Mouse (Mus musculus) macrophage (primary cell): Measurements from ENCODE around the gene Rftn1. TPM values are rescaled to one million over a fixed set of nuclear protein-coding genes. Genes with fewer than 3 reads are reported as not detected.

ENCODE experiments used
- H3K27ac ChIP-seq: fragments of 350-480 bp; formaldehyde crosslinking; 2 replicates; pipeline ENCODE4 v1.9.0; 2021
- H3K36me3 ChIP-seq: fragments of 350-480 bp; formaldehyde crosslinking; 2 replicates; pipeline ENCODE4 v1.9.0; 2021; ENCODE audit errors: inconsistent target
- H3K4me3 ChIP-seq: fragments of 350-480 bp; formaldehyde crosslinking; 2 replicates; pipeline ENCODE4 v1.9.0; 2021; ENCODE audit errors: inconsistent target
- H3K79me2 ChIP-seq: fragments of 350-480 bp; formaldehyde crosslinking; 2 replicates; pipeline ENCODE4 v1.9.0; 2021; ENCODE audit errors: inconsistent target
- WGBS: methylation state at CpG from one replicate; pipeline ENCODE4 v1.1.7; 2026; ENCODE audit warnings: inconsistent platforms; ENCODE audit not compliant: missing documents; 5-methylcytosine and 5-hydroxymethylcytosine counted together
- polyA plus RNA-seq: library from polyadenylated mRNA; stranded (reverse); fragments of 250-400 nt; gene quantifications from 3 replicates; pipeline ENCODE4 v1.2.4, GENCODE M21; 2018; ENCODE audit warnings: inconsistent platforms

Rftn1 gene
- polyA plus RNA-seq, 1 experiment from 2014 or later, result 50.8 TPM

DNA sequence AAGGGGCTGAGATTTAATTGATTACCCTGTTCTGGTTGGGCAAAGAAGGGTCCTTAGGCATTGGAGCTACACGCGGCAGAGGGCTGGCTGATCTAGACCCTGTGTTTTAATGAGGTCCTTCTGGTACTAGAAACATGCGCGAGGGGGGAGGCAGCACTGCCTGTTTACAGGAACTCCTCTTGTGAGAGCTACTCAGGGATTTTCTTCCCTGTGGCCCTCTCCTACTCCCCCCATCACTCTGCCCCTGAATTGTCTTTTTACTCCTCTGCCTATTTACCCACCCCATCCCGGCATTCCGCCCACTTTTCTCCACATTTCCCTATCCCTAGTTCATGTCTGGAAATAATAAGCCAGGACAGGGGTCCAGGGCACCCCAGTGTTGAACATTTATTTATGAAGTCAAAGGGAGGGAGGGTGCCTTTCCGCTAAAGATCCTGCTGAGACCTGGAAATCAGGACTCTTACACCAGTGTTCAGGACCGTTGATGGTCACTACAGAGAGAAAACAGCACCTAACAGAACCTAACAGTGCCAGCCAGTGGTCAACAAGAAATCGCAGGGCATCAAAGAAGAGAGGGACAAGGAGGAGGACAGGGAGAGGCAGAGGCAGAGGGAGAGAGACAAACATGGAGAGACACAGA, 964 bp upstream of the Rftn1 start:
- Histone ChIP-seq H3K79me2 (peaks cover 35% of the 10 kb centered on the region), H3K27ac (no peak overlapping the region), H3K4me3 (no peak overlapping the region), H3K36me3 (0 out of 2 replicates have a peak, but pooled peaks cover 4% of the 10 kb centered on the region)
- WGBS, result 90% methylated on average over 9 of the region's 9 CpGs

DNA sequence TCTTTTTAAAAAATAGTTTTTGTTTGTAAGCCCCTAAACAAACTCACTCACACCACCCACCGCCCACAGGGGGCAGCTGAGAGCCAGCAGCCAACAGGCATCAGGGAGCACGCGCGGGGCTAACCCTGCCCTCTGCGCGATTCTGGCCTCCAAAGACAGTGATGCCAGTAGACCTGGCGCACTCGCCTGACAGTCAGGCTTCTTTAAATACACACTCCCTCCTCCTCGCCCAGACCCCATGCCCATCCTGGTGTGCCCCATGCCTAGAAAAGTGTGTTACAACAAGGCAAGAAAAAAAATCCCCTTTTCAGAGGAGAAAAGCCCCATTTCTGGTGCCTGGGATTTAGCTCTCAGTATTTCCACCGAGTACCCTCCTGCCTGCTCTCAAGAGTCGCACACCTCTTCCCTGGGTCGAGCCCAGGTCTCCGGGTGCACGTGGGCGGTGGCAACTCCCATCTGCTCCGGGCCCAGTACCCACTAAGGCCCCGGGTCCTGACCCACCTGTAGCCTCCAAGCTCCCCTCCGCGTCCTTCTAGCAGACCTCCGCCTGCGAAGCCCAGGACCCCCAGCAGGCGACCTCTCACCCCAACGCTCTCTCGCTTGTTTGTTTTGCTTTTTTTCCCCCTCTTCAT, 977 bp downstream of the Rftn1 start:
- Histone ChIP-seq H3K79me2 (peaks cover 55% of the 10 kb centered on the region), H3K27ac (peak overlapping the region; percentile 79), H3K36me3 (0 out of 2 replicates have a peak, but pooled peaks cover 4% of the 10 kb centered on the region), H3K4me3 (peak overlapping the region; percentile 76)
- WGBS, result 1% methylated on average over 24 of the region's 24 CpGs

DNA sequence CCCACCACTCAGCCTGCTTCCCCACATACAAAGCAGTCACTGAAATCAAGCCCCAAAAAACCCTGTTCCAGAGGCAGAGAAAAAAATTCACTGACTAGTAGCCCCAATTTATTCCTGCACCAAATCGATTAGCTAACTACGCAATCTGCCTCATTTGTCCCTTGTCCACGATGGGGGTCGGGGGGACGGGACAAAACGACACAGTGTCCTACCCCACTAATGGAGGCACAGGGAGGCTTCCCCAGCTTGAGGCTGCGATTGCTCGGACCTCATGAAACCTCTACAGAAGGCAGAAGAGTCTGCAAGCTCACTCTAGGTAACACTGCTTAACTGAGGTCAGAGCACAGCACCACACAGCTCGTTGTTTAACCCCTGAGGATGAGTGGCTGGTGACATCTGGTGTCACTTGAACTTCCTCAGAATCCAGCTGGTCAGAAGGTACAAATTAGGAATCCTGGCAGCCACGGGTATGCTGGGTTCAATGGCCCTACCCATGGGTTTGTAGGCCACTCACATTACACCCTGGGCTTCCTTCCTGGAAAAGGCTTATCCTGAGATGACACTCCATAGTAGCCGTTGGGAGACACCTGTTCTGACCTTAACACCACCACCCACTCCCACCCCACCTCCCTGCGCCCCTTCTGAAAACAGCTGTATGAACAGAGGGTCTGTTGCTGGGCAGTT, 1.7 kb downstream of the Rftn1 start:
- peak overlapping the region; percentile 79 for H3K27ac ChIP-seq
- 75% methylated on average over 12 of the region's 12 CpGs for WGBS
- H3K36me3 ChIP-seq, result 0 out of 2 replicates have a peak, but pooled peaks cover 4% of the 10 kb centered on the region
- H3K79me2 ChIP-seq, result peaks cover 62% of the 10 kb centered on the region
- H3K4me3 ChIP-seq, result peak overlapping the region; percentile 76

DNA sequence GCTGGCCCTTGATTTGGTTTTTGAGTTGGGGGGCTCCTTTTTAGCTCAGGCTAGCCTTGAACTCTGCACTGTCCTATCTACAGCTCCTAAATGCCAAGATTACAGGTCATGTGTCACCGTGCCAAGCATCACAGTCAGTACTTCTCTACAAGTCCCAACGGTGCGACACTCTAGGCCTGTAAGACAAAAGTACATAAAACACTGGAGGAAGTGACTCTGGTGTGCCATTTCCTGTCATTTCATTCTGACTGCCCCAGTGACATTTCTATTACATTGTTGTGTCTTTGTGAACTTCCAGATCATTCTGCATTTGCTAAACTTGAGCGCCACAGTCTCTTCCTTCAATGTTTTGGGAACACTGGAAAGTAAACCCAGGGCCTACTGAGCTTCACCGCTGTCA, 4.9 kb downstream of the Rftn1 start:
- 47% methylated on average over 5 of the region's 5 CpGs for WGBS
- H3K4me3 ChIP-seq, result no peak overlapping the region
- H3K36me3 ChIP-seq, result 0 out of 2 replicates have a peak, but pooled peaks cover 4% of the 10 kb centered on the region
- peak overlapping the region; percentile 27 for H3K27ac ChIP-seq
- peaks cover 91% of the 10 kb centered on the region for H3K79me2 ChIP-seq

DNA sequence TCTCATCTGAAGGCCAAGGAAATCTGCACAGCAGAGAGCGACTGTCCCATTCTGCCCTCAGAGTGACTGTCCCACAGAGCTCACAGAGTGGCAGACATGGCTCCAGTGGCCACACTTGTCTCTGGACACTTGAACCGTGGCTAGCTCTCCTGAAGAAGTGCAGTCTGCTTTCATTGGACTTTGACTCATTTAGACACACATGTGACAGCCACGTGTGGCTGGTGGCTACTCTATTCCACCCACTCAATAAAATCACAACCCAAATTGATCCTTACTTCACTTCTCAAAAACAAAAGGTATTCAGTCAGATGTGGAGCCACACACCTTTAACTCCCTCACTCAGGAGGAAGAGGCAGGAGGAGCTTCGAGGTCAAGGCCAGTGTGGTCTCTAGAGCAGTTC, 5.4 kb downstream of the Rftn1 start:
- Histone ChIP-seq H3K36me3 (0 out of 2 replicates have a peak, but pooled peaks cover 4% of the 10 kb centered on the region), H3K4me3 (no peak overlapping the region), H3K79me2 (peaks cover 96% of the 10 kb centered on the region), H3K27ac (peak overlapping the region; percentile 27)
- WGBS, result 86% methylated on average over 4 of the region's 4 CpGs

DNA sequence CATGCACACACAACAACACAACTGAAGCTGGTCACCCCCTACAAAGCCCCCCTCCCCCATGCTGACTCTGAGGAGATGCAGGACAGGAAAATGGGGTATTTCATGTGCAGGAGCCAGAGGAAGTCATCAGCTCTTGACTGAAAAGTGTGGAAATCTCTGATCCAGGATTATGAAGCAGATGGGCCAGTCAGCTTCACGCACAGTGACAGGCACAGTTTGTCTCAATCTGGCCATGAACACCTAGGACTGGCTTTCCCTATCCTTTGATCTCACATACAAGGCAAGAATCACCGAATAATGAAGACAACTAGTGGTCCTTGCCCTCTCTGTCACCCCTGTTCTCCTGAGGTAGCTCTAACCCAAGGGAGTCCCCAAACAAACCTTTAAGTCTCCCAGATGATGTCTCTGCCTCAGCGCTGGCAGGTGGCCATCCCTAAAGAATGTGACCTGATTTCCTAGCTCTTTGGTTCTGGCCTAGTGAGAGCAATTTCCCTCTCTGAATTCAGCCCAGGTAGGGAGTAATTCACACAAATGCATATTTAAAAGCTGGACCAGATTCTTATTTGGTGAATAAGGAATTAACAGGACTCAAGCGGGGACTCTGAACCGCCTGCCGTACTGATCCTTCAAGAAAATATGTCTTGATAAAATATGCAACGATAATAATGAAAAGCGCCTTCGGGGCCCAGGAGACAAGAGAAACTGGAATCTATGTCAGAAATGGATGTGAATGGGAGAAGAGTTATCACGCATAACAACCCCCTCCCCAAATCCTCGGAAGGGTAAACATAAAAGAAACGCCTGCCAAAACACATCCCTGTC, 6.0 kb downstream of the Rftn1 start:
- H3K4me3 ChIP-seq, result no peak overlapping the region
- H3K79me2 ChIP-seq, result peaks cover 97% of the 10 kb centered on the region
- H3K36me3 ChIP-seq, result 0 out of 2 replicates have a peak, but pooled peaks cover 4% of the 10 kb centered on the region
- peak overlapping the region; percentile 14 for H3K27ac ChIP-seq
- 95% methylated on average over 12 of the region's 12 CpGs for WGBS

DNA sequence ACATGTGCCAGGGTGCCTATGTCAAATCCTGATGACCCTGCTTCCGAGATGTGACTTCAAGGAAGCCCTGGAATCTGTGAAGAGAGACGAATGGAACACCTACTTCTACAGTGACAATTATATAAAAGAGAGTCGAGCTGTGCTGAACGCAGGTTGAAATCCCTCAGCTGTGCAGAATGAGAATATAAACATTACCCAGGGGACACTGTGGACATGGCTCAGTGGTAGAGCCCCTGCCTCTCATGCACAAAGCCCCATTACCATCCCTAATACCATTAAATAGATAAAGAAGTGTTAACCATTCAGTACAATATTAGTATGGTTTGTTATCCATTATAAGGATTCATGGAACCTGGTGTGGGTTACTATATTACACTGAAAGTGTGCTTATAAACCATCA, 7.2 kb downstream of the Rftn1 start:
- peaks cover 8% of the 10 kb centered on the region; the same call in 1 of the 2 replicates for H3K36me3 ChIP-seq
- H3K27ac ChIP-seq, result peak overlapping the region; percentile 85
- H3K79me2 ChIP-seq, result peaks cover 97% of the 10 kb centered on the region
- 100% methylated on average over 4 of the region's 4 CpGs for WGBS
- H3K4me3 ChIP-seq, result no peak overlapping the region

DNA sequence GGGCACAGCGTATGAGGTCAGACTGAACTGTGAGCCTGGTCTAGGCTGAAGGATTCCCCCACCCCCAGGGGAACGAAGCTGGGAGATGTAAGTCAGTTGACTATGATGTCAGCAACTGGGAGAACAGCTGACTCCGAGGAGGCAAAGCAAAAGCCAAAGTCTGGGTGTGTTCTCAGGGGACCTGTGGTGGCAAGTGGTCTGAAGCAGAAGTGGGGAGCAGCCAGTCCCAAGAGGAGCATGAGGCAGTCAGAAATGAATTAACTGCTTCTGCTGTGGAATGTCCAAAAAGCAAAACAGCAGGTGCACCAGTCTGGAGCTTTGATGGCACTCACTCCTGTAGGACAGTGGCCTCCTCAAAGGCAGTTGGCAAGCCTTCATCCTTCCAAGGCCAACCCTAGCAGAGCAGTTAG, 7.9 kb downstream of the Rftn1 start:
- no peak overlapping the region for H3K4me3 ChIP-seq
- WGBS, result 26% methylated on average over 3 of the region's 3 CpGs
- H3K79me2 ChIP-seq, result peaks cover 97% of the 10 kb centered on the region

DNA sequence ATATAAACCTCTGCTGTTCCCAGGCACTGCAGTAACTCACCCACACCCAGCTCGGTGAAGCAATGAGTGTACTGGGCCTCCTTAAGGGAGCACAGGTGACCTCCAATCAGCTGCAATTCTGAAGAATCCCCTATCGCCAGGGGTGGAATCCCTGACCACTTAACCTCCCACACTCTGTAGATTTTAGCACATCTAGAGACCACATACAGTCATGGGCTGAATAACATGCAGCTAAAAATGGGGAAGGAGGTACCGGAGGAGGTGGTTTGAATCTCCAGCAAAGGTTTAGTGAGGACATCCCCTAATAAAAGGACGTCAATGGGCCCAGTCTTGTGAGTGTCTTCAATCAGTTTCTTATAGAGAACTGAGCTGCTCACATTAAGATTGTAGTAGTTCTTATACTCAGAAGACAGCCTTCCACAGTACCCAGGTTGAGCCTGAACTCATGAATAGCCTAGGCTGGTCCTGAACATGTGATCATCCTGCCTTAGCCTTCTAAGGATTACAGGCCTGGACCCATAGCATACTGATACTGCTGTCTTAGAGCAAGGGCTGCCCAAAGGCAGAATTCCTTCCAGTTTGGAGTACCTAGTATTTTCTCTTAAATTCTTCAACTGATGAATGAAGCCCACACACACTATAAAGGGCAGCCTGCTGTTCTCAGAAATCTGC, 9.4 kb downstream of the Rftn1 start:
- Histone ChIP-seq H3K27ac (peak overlapping the region; percentile 85), H3K79me2 (peaks cover 97% of the 10 kb centered on the region), H3K4me3 (no peak overlapping the region), H3K36me3 (peaks cover 25% of the 10 kb centered on the region; the same call in 1 of the 2 replicates)
- WGBS, result 64% methylated on average over 4 of the region's 4 CpGs

More for the DNA sequence above, 7.9 kb downstream of the Rftn1 start:
- peak overlapping the region; percentile 85 for H3K27ac ChIP-seq
- peaks cover 15% of the 10 kb centered on the region; the same call in 1 of the 2 replicates for H3K36me3 ChIP-seq

DNA sequence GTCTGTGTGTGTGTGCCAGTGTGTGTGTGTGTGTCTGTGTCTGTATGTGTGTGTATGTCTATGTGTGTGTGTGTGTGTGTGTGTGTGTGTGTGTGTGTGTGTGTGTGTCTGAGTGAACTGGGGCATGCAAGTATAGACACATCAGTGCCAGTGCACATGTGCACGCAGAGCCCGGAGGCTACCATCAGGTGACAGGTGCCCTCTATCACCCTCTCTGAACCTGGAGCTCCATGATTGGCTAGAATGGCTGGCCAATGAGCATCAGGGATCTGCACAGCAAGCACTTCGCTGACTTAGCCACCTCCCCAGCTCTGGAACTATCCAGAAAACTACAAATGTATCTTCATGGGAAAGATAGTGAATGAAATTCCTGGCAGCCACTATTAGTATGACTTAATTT, 16.7 kb downstream of the Rftn1 start:
- 100% methylated on average over 3 of the region's 3 CpGs for WGBS
- H3K27ac ChIP-seq, result no peak overlapping the region
- H3K4me3 ChIP-seq, result no peak overlapping the region
- H3K36me3 ChIP-seq, result peaks cover 28% of the 10 kb centered on the region
- peaks cover 94% of the 10 kb centered on the region for H3K79me2 ChIP-seq

DNA sequence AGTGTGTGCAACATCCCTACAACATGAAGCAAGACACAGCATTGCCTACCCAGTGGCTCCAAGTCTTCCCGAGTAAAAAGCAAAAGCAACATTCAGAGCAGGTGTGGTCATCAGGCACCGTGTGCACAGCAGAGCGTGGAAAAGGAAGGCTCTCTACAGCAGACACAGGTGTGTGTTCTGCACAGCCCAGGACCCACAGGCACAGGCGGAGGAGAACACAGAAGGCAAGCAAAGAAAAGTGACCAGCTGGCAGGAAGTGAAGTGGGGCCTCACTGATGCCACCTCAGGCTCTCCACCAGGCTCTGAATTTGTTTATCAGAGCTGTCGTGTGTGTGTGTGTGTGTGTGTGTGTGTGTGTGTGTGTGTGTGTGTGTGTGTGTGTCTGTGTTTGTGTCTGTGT, 17.1 kb downstream of the Rftn1 start:
- Histone ChIP-seq H3K27ac (no peak overlapping the region), H3K4me3 (no peak overlapping the region), H3K36me3 (peaks cover 30% of the 10 kb centered on the region), H3K79me2 (peaks cover 94% of the 10 kb centered on the region)
- 85% methylated on average over 4 of the region's 5 CpGs for WGBS

DNA sequence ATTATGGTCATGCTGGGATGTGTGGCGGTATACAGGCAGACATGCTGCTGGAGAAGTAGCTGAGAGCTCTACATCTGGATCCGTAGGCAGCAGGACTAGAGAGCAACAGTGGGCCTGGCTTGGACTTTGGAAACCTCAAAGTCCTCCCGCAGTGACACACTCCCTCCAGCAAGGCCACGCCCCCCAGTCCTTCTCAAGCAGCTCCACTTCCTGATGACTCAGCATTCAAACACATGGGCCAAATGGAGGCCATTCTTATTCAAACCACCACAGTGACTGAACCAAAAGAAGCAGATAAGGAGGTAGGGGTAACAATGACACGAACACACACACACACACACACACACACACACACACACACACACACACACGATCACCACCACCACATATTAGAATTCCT, 17.7 kb downstream of the Rftn1 start:
- peaks cover 94% of the 10 kb centered on the region for H3K79me2 ChIP-seq
- peaks cover 31% of the 10 kb centered on the region for H3K36me3 ChIP-seq
- no peak overlapping the region for H3K4me3 ChIP-seq
- 91% methylated on average over 5 of the region's 6 CpGs for WGBS
- no peak overlapping the region for H3K27ac ChIP-seq

DNA sequence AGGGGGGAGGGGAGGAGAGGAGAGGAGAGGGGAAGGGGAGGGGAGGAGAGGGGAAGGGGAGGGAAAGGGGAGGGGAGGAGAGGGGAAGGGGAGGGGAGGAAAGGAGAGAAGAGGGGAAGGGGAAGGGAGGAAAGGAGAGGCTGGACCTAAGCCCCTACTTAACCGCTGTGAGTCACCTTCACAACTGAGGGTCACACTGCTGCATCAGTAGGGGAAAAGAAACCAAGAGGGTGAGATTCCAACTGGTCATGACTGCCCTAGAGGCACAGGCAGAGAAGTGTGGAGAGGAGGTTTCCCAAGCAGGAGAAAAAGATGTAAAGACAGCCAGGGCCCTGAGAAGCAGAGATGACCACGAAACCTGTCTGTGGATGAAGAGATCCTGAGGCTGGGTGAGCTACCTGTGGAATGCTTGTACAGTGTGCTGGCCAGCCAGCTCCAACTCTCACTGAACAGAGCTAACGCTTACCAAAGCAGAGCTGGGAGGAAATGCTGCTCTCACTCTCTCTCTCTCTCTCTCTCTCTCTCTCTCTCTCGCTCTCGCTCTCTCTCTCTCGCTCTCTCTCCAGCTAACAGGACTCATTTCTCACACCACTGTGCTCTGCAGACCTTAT, 19.4 kb downstream of the Rftn1 start:
- peak overlapping the region; percentile 44 for H3K27ac ChIP-seq
- peaks cover 31% of the 10 kb centered on the region for H3K36me3 ChIP-seq

More for the DNA sequence above, 19.4 kb downstream of the Rftn1 start:
- Histone ChIP-seq H3K4me3 (no peak overlapping the region), H3K79me2 (peaks cover 88% of the 10 kb centered on the region)
- 39% methylated on average over 3 of the region's 6 CpGs for WGBS
